Mouse (Mus musculus) MEL-GATA-1-ER (cell line): ENCODE data around the gene Prrt1.
A peak's percentile ranks its signal among the peaks of the same experiment; 100 is the strongest.

Source experiments
- DNase-seq: peaks from one replicate; pipeline ENCODE4 v3.0.0-alpha.2; 2012; ENCODE audit warnings: low read depth; ENCODE audit errors: extremely low read depth

The Prrt1 gene

GRCm38 (mm10) chr17:34627093-34627942, 2.0 kb upstream of the Prrt1 start:
- peak; percentile 94 for DNase-seq

DNA sequence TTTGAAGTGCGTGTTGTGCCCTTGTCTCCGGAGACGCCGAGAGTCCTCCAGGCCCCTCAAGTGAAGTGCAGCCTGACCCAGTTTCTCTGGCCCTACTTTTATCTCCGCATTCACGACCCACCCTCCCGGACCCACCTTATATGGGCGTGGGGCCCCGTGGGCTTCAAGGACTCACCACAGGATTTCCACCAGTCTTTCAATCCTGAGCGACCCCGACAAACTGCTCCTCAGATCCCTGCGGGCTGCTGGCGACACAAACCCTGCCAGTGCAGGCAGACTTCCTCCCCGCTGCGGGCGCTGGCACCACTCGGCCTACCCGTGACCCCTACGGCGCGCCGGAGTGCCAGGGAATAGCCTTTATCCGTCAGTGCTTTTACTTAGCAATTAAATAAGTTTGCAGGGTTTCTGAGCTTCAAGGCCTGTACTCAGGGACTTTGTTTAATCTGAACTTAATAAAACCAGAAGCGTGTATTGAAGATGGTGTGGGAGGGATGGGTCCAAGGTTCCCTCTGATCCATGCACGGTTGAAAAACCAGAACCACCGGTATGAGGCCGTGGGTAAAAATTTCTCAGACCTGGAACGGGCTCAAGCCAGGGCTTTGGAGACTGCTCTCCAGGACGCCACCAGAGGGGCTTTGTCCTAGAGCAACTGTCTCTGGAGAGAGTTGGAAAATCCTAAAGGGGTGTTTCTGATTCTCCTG, 1.2 kb upstream of the Prrt1 start, which contains the start of gene Ppt2:
TSS of gene Ppt2 (minus strand) at position 568 of the 701 bp plus-strand sequence.
- DNase-seq = no peak

GRCm38 (mm10) chr17:34628644-34628967, 727 bp upstream of the Prrt1 start:
- DNase-seq = no peak

DNA sequence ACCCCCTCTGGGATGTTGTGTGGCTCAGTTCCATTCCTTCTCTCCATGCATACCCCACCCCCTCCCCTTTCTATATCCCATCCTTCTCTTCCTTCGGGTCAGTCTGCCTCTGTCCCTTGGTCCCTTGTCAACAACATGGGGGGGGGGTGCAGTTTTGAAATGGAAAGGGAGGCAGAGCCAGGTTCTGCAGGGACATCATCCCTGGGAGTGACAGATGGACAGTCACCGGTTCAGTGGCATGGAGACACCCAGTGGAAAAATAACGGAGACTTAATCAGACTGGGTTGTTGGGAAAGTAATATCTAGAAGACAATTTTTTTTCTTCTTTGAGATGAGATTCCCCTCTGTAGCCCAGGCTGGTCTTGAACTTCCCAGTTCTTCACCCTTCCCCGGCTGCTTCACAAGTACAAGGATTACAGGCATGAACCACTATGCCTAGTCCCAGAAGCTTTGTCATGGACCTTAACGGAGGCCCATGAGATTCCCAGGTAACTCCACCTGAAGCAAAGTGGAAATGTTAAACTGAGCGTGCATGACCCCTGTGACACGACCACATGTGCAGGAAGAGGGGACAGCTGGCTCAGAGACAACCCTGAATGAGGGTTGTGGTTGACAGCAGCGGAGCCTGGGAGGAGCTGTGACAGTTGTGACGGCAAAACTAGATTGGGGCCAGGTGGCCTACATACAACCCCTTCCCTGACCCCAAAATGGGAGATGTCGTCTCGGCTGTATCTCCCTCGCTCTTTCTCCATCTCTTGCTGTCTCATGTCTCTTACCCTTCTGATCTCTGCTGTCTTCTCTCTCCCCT, 667 bp downstream of the Prrt1 start:
- DNase-seq = no peak

DNA sequence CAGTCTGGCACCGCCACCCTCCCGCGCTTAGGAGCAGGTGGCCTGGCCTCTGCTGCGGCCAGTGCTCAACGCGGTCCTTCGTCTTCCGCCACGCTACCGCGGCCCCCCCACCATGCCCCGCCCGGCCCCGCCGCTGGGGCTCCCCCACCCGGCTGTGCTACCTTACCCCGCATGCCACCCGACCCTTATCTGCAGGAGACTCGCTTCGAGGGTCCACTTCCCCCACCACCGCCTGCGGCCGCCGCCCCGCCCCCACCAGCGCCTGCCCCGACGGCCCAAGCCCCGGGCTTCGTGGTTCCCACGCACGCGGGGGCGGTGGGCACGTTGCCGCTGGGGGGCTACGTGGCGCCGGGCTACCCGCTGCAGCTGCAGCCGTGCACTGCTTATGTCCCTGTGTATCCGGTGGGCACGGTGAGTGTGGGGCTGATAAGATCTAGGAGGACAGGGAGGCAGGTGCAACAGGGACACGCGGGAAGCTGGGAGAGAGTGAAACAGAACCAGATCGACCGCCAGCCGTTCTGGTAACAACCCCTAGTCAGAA, 1.5 kb downstream of the Prrt1 start:
- no peak for DNase-seq

GRCm38 (mm10) chr17:34631647-34632046, 2.3 kb downstream of the Prrt1 start:
- DNase-seq = no peak

GRCm38 (mm10) chr17:34632261-34632691, 2.9 kb downstream of the Prrt1 start:
- DNase-seq = peak; percentile 89

- no peak for DNase-seq
These were observed 6.3 kb downstream of the Prrt1 start for GRCm38 (mm10) chr17:34635671-34636070.

GRCm38 (mm10) chr17:34637459-34637858, 8.1 kb downstream of the Prrt1 start:
- no peak for DNase-seq

GRCm38 (mm10) chr17:34639461-34640255, 10.3 kb downstream of the Prrt1 start:
- DNase-seq = no peak

GRCm38 (mm10) chr17:34640778-34641601, 11.7 kb downstream of the Prrt1 start:
- DNase-seq = no peak

DNA sequence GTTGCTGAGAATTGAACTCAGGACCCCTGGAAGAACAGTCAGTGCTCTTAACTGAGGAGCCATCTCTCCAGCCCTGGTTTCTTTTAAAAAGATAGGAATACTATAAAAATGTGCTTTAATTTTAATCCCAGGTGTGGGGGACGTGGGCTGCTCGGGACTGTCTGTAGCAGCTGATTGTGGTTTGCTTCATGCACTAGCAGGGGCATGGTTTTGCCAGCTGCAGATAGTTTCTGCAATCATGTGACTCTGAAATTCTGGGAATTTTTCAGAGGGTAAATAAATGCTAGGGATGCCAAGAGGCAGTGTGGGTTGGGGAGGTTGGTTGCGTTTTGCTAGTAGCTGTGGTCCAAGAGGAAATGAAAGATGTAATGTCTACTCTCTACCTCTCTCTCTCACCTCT, 12.6 kb downstream of the Prrt1 start:
- DNase-seq = no peak

DNA sequence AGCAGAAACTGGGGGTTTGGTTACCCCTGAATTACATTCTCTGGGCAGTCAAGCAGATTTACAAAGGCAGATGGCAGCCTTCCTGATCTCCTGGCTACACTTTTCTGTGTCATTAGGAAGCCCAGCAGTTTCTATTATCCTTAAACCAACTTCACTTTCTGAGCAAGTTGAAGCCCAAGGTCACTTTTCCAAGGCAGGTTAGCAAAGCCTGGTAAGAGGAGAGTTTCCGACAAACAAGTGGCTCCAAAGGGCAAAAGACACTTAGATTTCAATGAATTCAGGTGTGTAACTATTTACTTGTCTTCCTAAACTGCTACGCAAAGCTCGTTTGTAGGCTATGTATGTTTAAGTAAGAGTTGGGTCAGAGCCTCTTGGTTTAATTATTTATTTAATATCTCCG, 14.0 kb downstream of the Prrt1 start:
- no peak for DNase-seq

DNA sequence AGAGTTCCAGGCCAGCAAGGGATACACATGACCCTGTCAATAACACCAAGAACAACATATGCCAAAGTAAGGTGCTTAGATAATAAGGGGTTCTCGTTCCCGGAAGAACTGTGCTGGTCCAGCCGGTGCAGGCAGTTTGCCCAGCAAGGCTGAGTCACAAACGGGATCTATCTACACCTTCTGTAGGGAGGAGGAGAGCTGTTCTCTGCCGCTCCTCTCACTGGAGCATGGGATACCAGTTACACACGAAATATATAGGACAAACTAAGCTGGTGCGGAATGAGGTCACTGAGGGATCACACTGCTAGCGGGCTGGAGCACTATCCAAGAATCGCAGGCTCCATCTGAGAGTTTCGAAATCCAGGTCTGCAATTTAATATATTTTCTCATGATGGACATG, 14.6 kb downstream of the Prrt1 start:
- no peak for DNase-seq

GRCm38 (mm10) chr17:34644608-34645007, 15.3 kb downstream of the Prrt1 start, which contains the start of gene Fkbpl:
TSS of gene Fkbpl (plus strand) at chr17:34644764.
- peak; percentile 95 for DNase-seq

DNA sequence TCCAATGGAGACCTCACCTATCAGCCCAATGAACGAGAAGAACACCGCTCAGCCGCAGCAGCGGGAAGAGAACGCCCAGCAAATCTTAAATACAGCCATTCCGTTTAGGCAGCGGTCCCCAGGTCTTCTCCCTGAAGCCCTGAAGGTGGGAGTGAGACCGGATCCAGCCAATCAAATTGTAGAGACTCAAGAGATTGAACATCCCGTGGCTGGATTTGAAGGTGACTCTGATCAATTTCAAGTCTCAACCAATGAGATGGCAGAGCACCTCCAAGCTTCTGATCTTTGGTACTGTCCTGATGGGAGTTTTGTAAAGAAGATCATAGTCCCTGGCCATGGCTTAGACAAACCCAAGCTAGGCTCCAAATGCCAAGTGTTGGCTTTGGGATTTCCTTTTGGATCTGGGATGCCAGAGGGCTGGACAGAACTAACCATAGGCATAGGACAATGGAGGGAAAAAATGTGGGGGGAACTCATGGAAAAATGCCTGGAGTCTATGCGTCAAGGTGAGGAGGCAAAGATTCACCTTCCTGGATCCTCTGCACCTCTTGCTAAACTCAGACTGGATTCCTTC, 16.0 kb downstream of the Prrt1 start:
- DNase-seq = peak; percentile 89

DNA sequence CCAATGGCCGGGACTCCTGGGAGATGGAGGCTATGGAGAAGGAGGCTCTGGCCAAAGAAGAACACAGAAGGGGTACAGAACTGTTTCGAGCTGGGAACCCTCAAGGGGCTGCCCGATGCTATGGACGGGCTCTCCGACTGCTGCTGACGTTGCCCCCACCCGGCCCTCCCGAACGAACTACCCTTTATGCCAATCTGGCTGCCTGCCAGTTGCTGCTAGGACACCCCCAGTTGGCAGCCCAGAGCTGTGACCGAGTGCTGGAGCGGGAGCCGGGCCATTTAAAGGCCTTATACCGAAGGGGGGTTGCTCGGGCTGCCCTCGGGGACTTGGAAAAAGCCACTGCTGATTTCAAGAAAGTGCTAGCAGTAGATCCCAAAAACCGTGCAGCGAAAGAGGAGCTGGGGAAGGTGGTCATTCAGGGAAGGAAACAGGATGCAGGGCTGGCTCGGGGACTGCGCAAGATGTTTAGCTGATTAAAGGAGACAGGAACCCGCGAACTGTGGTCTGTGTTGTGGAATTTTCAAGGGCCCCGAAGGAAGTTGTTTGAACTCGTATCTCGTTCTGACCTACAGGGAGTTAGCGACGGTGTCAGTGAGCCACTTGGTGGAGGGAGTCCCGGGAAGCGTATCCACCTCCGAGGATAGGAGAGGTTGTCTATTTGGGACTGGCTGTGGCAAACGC, 16.6 kb downstream of the Prrt1 start:
- no peak for DNase-seq

GRCm38 (mm10) chr17:34646906-34647787, 17.8 kb downstream of the Prrt1 start, which contains the start of gene Atf6b:
TSS of gene Atf6b (plus strand) at chr17:34647146.
- peak; percentile 98 for DNase-seq
